Mouse (Mus musculus): ENCODE measurements around the gene Xpo4. TPM values are rescaled to one million over a fixed set of nuclear protein-coding genes. Genes with fewer than 3 reads are reported as not detected.
A peak's percentile ranks its signal among the peaks of the same experiment; 100 is the strongest.

The Xpo4 gene
- total RNA-seq, 2 experiments from 2014 or later = 8.6 to 12.1 TPM

- intact Hi-C loops (cut with DNase I; ENCODE audit: low total_unique reads) = no loop called here
- DNase-seq = no peak
These were observed 112.3 kb downstream of the Xpo4 start for GRCm38 (mm10) chr14:57552945-57553344.

DNA sequence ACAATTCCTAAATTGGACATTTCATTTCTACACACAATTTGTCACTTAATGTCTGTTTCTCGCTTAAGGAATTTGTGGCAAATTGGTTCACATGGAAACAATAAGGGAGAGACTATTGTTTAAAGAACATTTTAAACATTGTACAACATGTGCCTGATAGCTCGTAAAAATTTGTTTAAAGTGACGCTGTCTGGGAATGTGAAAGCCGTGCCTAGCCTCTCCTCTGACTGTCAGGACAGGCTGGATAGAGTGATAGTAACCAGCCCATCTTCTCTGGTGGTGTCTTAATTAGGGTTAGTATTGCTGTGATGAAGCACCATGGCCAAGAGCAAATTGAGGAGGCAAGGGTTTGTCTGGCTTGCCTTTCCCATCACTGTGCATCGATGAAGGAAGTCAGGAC, 118.2 kb downstream of the Xpo4 start:
- DNase-seq = no peak
- intact Hi-C loops (cut with DNase I; ENCODE audit: low total_unique reads) = no loop called here

DNA sequence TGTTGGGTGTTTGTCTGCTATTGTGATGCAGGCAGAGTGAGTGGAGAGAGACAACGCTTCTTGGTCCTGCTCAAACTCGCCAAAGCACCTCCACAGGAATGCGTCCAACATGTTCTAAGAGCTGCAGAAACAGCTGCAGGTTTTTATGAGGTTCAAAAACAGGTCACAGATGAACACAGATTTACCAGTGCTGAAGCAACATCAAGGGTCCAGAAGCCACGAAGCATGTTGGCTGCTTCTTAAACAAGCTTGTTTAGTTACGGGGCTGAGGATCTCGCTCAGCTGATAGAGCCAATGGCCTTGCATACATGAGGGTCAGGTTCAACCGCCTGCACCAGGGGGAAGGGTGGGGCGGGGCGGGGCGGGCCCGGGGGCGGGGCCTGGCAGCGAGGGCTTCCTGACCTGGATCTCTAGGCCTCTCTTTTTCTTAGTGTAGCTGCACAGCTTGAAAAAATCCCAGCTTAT, 118.6 kb downstream of the Xpo4 start:
- no peak for DNase-seq
- intact Hi-C loops (cut with DNase I; ENCODE audit: low total_unique reads) = no loop called here

DNA sequence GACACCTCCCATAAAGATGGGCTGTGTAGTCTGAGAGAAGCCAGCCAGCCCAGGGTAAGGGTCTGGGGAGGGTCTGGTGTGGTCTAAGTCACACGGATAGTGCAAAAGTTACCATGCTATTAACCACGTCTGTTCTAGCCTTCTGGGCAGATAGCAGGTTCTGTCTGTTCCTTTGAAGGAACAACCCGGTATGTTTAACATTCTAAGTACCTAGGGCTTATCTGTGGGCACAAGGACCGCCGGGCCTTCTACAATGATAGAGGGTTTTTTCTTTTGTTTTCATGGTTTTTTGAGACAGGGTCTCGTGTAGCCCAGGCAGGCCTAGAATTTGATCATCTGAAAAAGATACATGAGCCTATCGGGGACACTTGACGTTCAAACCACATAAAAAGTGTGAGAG, 119.1 kb downstream of the Xpo4 start:
- intact Hi-C loops (cut with DNase I; ENCODE audit: low total_unique reads) = no loop called here
- no peak for DNase-seq

DNA sequence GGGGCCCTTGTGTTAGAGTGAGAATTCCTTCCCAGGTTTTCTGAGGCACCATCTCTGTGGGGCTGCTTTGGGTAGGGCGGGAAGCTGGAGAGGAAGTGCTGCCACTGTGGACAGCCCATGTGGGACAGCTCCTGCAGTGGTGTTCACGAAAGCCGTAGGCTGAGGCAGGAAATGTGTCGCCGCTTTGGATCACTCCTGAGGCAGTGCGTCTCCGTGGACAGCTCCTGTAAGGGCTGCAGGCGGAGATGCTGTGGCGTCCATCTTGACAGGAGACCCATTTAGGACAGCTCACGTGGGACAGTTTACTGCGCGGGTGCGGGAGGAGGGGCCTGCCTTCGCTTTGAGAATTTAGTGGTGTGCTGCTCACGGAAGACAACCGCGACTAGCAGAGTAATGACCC, 119.7 kb downstream of the Xpo4 start:
- intact Hi-C loops (cut with DNase I; ENCODE audit: low total_unique reads) = no loop called here
- DNase-seq = no peak

DNA sequence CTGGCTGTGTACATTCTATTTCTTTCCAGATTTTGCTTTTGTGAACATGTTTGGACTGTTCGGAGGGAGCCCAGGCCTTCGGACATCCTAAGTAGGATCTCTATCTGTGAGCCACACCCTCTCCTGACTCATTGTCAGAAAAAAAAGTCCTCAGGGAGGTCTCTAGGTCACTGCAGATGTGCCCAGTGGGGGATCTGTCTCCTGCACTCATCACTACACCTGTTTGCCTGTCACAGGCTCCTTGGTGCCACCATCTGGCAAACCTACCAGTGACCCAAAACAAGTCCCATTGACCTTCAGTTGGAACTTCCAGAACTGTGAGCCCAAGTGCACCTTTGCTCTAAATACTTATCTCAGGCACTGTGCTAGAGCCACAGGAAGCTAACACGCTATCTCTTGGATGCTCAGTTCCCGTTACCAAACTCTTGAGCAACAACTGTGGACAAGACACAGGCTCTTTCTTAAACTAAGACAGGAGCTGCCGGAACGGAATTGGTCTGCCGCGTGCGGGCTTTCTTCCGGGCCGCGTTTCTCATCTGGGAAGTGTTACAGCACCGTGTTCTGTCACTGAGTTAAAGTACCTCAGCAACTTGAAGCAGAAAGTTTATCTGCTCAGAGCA, 121.7 kb downstream of the Xpo4 start:
- DNase-seq = no peak
- intact Hi-C loops (cut with DNase I; ENCODE audit: low total_unique reads) = no loop called here

DNA sequence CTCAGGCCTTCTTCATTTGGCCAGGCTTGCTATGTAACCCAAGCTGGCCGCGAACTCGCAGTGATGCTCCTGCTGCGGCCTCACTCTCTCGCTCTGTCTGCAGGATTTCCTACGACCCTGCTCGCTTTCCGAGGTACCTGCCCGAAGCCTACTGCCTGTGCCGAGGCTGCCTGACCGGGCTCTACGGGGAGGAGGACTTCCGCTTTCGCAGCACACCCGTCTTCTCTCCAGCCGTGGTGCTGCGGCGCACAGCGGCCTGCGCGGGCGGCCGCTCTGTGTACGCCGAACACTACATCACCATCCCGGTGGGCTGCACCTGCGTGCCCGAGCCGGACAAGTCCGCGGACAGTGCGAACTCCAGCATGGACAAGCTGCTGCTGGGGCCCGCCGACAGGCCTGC, 123.0 kb downstream of the Xpo4 start:
- intact Hi-C loops (cut with DNase I; ENCODE audit: low total_unique reads) = no loop called here
- DNase-seq = no peak

GRCm38 (mm10) chr14:57540683-57541082, 124.5 kb downstream of the Xpo4 start:
- intact Hi-C loops (cut with DNase I; ENCODE audit: low total_unique reads) = no loop called here
- DNase-seq = no peak

- DNase-seq = peak; percentile 23
- intact Hi-C loops (cut with DNase I; ENCODE audit: low total_unique reads) = loop anchor here (5.0 kb wide), 1 partner anchor 80 kb away; no protein-coding TSS in a partner anchor
These were observed 127.8 kb downstream of the Xpo4 start for GRCm38 (mm10) chr14:57537261-57538015.

DNA sequence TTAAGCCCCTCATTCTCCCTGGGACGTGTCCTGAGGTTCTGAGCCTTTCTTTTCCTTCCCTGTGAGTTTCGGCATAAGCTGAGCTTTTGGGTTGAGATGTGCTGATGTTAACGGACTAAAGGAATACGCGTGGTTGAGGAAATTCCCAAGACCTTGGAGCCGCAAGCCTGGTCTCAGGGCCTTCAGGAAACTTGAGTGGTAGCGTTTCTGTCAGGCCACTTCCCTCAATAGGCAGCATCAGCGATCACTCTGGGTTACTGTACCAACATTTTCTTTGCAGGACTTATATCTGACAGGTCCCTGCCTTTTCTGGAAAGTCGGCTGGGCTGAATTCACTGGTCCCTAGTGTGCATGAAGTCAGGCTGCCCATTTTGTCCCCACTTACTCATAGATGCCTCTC, 128.4 kb downstream of the Xpo4 start:
- intact Hi-C loops (cut with DNase I; ENCODE audit: low total_unique reads) = loop anchor here (5.0 kb wide), 1 partner anchor 80 kb away; no protein-coding TSS in a partner anchor
- no peak for DNase-seq

DNA sequence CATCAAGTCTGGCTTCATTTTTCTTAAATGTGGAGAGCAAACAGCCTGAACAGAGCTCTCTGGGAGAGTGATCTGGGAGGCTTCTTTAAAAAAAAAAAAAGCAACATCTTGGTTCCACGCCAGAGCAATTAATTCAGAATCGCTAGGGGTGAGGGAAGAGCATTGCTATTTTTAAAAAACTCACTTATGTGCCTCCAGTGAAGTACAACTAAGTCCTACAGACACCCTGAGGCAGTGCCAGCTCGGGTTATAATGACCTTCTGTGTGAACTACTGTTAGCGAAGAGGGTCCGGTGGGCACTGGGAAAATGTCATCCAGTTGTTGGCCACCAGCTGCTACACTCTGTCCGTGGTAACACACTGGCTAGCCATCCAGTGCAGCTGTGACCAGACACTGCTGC, 129.6 kb downstream of the Xpo4 start:
- no peak for DNase-seq
- intact Hi-C loops (cut with DNase I; ENCODE audit: low total_unique reads) = loop anchor here (5.0 kb wide), 1 partner anchor 82 kb away; no protein-coding TSS in a partner anchor

DNA sequence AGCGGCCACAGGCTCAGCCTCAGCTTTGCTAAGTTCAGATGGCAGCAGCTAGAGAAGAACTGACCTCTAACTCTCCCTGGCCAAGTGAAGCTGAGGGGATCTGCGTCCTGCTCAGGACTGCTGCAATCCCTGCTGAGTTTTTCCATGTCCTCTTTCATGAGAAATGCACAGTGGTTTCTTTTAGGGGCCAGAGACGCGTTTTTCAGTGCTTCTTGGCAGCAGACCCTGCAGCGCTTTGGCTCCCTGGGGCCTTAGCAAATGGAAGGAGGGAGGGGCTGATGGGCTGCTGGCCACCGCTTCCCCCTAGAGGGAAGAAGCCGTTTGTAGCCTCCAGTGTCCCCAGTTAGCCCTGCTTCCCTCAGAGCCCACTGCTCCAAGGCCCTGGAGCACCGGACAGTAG, 130.3 kb downstream of the Xpo4 start:
- peak; percentile 82 for DNase-seq
- intact Hi-C loops (cut with DNase I; ENCODE audit: low total_unique reads) = loop anchor here (5.0 kb wide), 1 partner anchor 82 kb away; no protein-coding TSS in a partner anchor

GRCm38 (mm10) chr14:57534346-57534745, 130.9 kb downstream of the Xpo4 start:
- no peak for DNase-seq
- intact Hi-C loops (cut with DNase I; ENCODE audit: low total_unique reads) = no loop called here

- intact Hi-C loops (cut with DNase I; ENCODE audit: low total_unique reads) = no loop called here
- DNase-seq = no peak
These were observed 131.4 kb downstream of the Xpo4 start for GRCm38 (mm10) chr14:57533841-57534240.

DNA sequence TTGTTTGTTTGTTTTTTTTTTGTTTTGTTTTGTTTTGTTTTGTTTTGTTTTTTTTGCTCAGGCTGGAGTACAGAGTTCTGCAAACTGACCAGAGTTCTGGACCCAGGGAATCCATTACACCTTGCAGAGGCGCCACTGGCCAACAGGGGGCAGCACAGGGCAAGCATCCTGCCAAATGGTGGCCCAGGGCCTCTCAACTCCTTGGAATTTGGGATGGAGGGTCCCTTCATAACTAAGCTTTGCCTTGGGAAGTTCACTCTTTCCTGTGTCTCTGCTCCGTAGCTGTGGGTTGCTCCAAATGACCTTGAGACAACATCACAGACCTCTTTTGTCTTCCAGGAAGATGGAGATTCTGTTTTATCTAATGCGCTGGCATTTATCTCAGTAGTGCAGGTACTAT, 132.0 kb downstream of the Xpo4 start:
- intact Hi-C loops (cut with DNase I; ENCODE audit: low total_unique reads) = no loop called here
- DNase-seq = peak; percentile 69

DNA sequence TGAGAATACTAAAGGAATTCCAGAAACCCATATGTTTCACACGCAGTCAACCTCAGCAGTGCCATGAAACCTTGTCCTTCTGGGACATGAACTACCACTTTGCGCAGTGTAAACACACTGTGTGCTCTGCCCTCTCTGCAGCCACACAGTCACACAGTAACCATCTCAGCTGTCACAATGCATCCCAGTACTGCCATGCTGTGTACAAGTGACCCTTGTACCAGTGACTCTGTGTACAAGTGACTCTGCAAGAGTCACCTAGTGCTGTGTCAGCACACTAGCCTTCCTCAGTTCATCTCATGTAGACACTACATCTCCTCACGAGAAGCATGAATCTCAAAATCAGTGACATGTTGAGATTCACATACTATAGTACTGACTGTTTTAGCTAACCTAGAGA, 132.7 kb downstream of the Xpo4 start:
- intact Hi-C loops (cut with DNase I; ENCODE audit: low total_unique reads) = no loop called here
- DNase-seq = no peak

- no peak for DNase-seq
- intact Hi-C loops (cut with DNase I; ENCODE audit: low total_unique reads) = loop anchor here (10.0 kb wide), 1 partner anchor 105 kb away; the partner anchor contains the start of gene Ift88
These were observed 135.3 kb downstream of the Xpo4 start for GRCm38 (mm10) chr14:57529786-57530515.

DNA sequence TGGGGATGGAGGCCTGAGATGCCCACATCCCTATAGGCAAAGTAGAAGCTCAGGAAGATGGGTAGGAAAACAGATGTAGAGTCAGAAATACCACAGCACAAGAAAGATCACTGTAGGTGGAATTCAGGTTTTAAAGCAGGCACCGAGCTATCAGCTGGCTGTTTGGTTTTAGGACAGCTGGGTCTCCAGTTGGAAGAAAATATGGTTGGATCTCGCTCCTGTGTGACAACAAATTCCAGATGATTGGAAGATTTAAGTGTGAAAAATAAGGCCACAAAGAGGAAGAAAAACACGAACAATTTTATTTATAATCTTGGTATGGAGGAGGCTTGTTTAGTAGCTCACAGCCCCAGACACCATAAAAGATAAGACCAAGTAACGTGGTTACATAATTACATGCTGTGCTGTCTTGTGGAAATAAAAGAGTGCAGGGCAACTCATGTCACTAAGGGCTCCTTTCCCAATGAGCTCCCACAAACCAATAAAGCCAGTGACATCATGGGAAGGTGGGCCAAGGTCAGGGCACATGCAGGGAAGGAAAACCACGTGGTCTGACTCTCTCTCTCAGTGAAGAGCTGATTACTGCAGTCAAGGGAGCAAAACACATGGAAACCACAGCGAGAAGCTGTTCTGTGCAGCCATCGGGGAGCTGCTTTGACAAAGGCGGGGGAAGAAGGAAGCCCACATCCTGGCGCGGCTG, 136.0 kb downstream of the Xpo4 start:
- peak; percentile 54 for DNase-seq
- intact Hi-C loops (cut with DNase I; ENCODE audit: low total_unique reads) = loop anchor here (10.0 kb wide), 1 partner anchor 104 kb away; the partner anchor contains the start of gene Ift88

GRCm38 (mm10) chr14:57527598-57527997, 137.6 kb downstream of the Xpo4 start:
- no peak for DNase-seq
- intact Hi-C loops (cut with DNase I; ENCODE audit: low total_unique reads) = loop anchor here (10.0 kb wide), 1 partner anchor 103 kb away; the partner anchor contains the start of gene Ift88
